Mouse (Mus musculus) G1E (cell line): Measurements from ENCODE around the gene Daam2. TPM values are rescaled to one million over a fixed set of nuclear protein-coding genes. Genes with fewer than 3 reads are reported as not detected.

Experiments
- ATAC-seq: 2 replicates; pipeline ENCODE4 v1.8.0; 2016; ENCODE audit warnings: mild to moderate bottlenecking; ENCODE audit not compliant: insufficient number of reproducible peaks, poor library complexity, low FRiP score, severe bottlenecking; ENCODE audit errors: extremely low read depth
- DNase-seq: peaks from one replicate; pipeline ENCODE4 v3.0.0; 2012; ENCODE audit warnings: low spot score
- H3K27me3 ChIP-seq: 2 replicates; pipeline ENCODE4 v1.6.1; 2012; ENCODE audit warnings: mild to moderate bottlenecking, low read length, inconsistent platforms; ENCODE audit not compliant: insufficient read depth
- H3K36me3 ChIP-seq: replicated peaks from 2 replicates; pipeline ENCODE3; 2012; ENCODE audit warnings: mild to moderate bottlenecking, inconsistent platforms
- H3K4me1 ChIP-seq: 2 replicates; pipeline ENCODE4 v1.6.1; 2012; ENCODE audit warnings: low read depth, low read length, inconsistent platforms, mixed read lengths; ENCODE audit not compliant: insufficient read depth
- H3K4me3 ChIP-seq: 2 replicates; pipeline ENCODE4 v1.5.1; 2012; ENCODE audit warnings: low read depth, mild to moderate bottlenecking, inconsistent platforms, low read length, moderate library complexity, mixed read lengths
- H3K9me3 ChIP-seq: replicated peaks from 2 replicates; pipeline ENCODE4 v1.6.1; 2012; ENCODE audit warnings: inconsistent platforms
- CTCF ChIP-seq: IDR thresholded peaks from 2 replicates; pipeline ENCODE4 v1.5.1; 2012; ENCODE audit warnings: low read depth, low read length, inconsistent platforms, mixed read lengths
- GATA1 ChIP-seq: IDR thresholded peaks from 2 replicates; pipeline ENCODE4 v1.6.1; 2012; ENCODE audit warnings: borderline replicate concordance, low read length, inconsistent platforms, mixed read lengths
- GATA2 ChIP-seq: IDR thresholded peaks from 2 replicates; pipeline ENCODE4 v1.6.1; 2012; ENCODE audit warnings: low read depth, low read length, inconsistent platforms, borderline replicate concordance
- POLR2AphosphoS5 ChIP-seq: IDR thresholded peaks from 2 replicates; pipeline ENCODE4 v1.6.1; 2012; ENCODE audit warnings: low read depth, low read length, inconsistent platforms; ENCODE audit not compliant: insufficient replicate concordance
- TAL1 ChIP-seq: conservative IDR thresholded peaks from 2 replicates; pipeline ENCODE4 v1.6.1; 2012; ENCODE audit warnings: low read depth, low read length, inconsistent platforms, mixed read lengths
- polyA plus RNA-seq: library from polyadenylated mRNA; stranded (reverse); fragments of >175 nt; gene quantifications from 2 replicates; pipeline ENCODE4 v1.2.3, GENCODE M21; 2012
- total RNA-seq, 2 experiments: library from RNA; stranded (forward) in 1 of 2; stranded (reverse) in 1 of 2; fragments of 200-1000 nt in 1 of 2; fragments of >200 nt in 1 of 2; fragmentation: Nextera tagmentation in 1 of 2; gene quantifications; 2 replicates each; pipeline ENCODE4 v1.2.3; 2014 to 2017

The Daam2 gene
- total and polyA plus RNA-seq, 3 experiments, result 0.05 TPM; not detected in 2

DNA sequence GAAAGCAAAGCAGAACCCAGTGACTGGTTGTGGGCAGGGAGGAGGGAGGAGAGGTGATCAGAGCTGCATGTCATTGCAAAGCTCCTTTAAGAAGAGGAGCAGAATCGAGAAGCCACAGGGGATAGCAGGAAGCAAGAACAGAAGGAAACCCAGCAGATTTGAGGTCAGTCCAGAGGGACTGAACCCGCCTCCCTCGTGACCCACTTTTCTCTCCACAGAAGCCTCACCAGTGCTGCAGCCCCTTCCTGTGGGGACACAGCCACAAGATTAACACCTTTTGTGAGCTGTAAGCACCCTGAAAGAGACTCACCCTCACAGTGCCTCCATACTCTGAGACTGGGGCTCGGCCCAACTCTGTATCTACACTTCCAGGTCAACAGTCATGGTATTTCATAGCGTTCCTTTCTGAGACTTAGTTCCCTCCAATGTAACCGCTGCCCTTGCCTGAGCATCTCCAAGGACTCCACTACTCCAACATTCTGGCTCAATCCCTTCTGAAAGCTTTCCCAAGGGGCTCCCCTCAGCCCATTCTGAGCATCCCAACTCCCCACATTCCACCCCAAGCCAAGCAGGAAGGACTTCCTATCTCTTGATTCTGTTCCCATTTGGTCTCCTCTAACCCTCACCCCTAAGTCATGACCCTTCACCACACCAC lies 60.8 kb downstream of the Daam2 start:
- no peak for TF ChIP-seq POLR2AphosphoS5
- TF ChIP-seq CTCF, result no peak
- no peak for TF ChIP-seq GATA2
- no peak for TF ChIP-seq TAL1
- no peak for TF ChIP-seq GATA1
- no peak overlapping the region for H3K4me3 ChIP-seq
- H3K36me3 ChIP-seq, result no peaks in the 10 kb centered on the region
- H3K9me3 ChIP-seq, result peaks cover 37% of the 10 kb centered on the region
- DNase-seq (no peak), ATAC-seq (no peak)
- H3K27me3 ChIP-seq, result no peaks in the 10 kb centered on the region
- no peaks in the 10 kb centered on the region for H3K4me1 ChIP-seq

- H3K4me1 ChIP-seq, result no peaks in the 10 kb centered on the region
- ATAC-seq (no peak), DNase-seq (no peak)
- H3K4me3 ChIP-seq, result no peak overlapping the region
- peaks cover 19% of the 10 kb centered on the region for H3K9me3 ChIP-seq
- H3K36me3 ChIP-seq, result no peaks in the 10 kb centered on the region
- no peaks in the 10 kb centered on the region for H3K27me3 ChIP-seq
- no peak for TF ChIP-seq POLR2AphosphoS5
- no peak for TF ChIP-seq CTCF
- no peak for TF ChIP-seq GATA1
Observed at GRCm38 (mm10) chr17:49500234-49500633, 63.9 kb downstream of the Daam2 start.

- peaks cover 15% of the 10 kb centered on the region for H3K9me3 ChIP-seq
- DNase-seq (no peak), ATAC-seq (no peak)
- H3K36me3 ChIP-seq, result no peaks in the 10 kb centered on the region
- no peak for TF ChIP-seq TAL1
- TF ChIP-seq POLR2AphosphoS5, result no peak
- TF ChIP-seq GATA2, result no peak
- TF ChIP-seq CTCF, result no peak
- TF ChIP-seq GATA1, result no peak
- no peaks in the 10 kb centered on the region for H3K27me3 ChIP-seq
- H3K4me3 ChIP-seq, result no peak overlapping the region
- H3K4me1 ChIP-seq, result no peaks in the 10 kb centered on the region
Observed at GRCm38 (mm10) chr17:49499635-49500034, 64.5 kb downstream of the Daam2 start.

DNA sequence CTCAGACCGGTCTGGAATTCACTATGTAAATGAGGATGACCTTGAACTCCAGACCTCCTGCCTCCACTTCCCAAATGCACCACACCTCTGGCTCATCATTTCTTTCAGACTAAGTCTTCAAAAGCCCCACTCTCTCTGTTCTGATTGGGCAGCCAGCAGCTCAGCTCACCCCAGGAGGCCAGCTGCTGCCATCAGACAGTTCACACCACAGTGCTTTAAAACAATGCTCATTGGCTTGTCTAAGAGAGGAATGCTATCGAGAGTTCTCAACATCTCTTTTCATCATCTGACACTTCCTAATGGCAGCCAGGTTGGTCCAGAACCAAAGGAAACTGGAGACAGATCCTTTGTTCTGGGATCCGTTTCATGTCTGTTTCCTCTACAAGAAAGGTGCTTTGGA lies 66.0 kb downstream of the Daam2 start:
- DNase-seq (no peak), ATAC-seq (no peak)
- no peak for TF ChIP-seq TAL1
- no peak for TF ChIP-seq POLR2AphosphoS5
- TF ChIP-seq CTCF, result no peak
- no peak for TF ChIP-seq GATA2
- TF ChIP-seq GATA1, result no peak

GRCm38 (mm10) chr17:49493276-49493675 lies 70.9 kb downstream of the Daam2 start:
- Histone ChIP-seq H3K27me3 (no peaks in the 10 kb centered on the region), H3K4me3 (no peak overlapping the region), H3K9me3 (peaks cover 19% of the 10 kb centered on the region), H3K36me3 (no peaks in the 10 kb centered on the region), H3K4me1 (no peaks in the 10 kb centered on the region)
- no peak for TF ChIP-seq GATA2
- ATAC-seq (no peak), DNase-seq (no peak)

More for the DNA sequence above, 66.0 kb downstream of the Daam2 start:
- Histone ChIP-seq H3K27me3 (no peaks in the 10 kb centered on the region), H3K36me3 (no peaks in the 10 kb centered on the region), H3K9me3 (peaks cover 22% of the 10 kb centered on the region), H3K4me1 (no peaks in the 10 kb centered on the region), H3K4me3 (no peak overlapping the region)

- Histone ChIP-seq H3K27me3 (no peaks in the 10 kb centered on the region; the same call in 1 of the 2 replicates), H3K4me3 (no peak overlapping the region), H3K9me3 (peaks cover 17% of the 10 kb centered on the region), H3K36me3 (no peaks in the 10 kb centered on the region), H3K4me1 (no peaks in the 10 kb centered on the region)
- no peak for DNase-seq
- TF ChIP-seq GATA2, result no peak
- no peak for TF ChIP-seq CTCF
- TF ChIP-seq TAL1, result no peak
- no peak for TF ChIP-seq GATA1
- TF ChIP-seq POLR2AphosphoS5, result no peak
- no peak for ATAC-seq
Observed at GRCm38 (mm10) chr17:49489098-49489497, 75.0 kb downstream of the Daam2 start.

DNA sequence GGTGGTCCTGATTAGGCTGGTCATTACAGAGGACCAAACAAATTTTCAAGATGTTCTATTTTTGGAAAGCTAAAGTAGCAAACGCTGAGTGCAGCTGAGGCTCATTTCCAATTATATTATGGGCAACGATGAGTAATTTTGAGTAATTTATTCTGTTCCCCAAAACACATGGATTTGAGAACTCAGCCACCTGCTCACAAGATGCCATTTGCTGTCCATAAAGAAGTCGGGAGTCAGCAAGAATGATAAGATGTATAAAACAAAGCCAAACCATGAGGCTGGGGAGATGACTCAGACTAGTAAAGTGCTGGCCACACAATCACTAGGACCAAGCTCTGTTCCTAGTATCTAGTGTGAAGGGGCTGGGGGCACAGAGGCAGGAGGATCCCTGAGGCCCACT lies 79.7 kb downstream of the Daam2 start:
- Histone ChIP-seq H3K4me1 (no peaks in the 10 kb centered on the region), H3K9me3 (peaks cover 20% of the 10 kb centered on the region)
- TF ChIP-seq GATA2 (no peak), GATA1 (no peak), POLR2AphosphoS5 (no peak)

More for the DNA sequence above, 79.7 kb downstream of the Daam2 start:
- H3K36me3 ChIP-seq, result no peaks in the 10 kb centered on the region
- H3K27me3 ChIP-seq, result no peaks in the 10 kb centered on the region; the same call in 1 of the 2 replicates
- H3K4me3 ChIP-seq, result no peak overlapping the region
- no peak for ATAC-seq
- no peak for DNase-seq
